Mouse (Mus musculus): ENCODE measurements around the gene Clic1.

- TF ChIP-seq CTCF (IDR thresholded peaks at IDR 0.05; ENCODE audit: borderline replicate concordance, insufficient read depth, low read length) = no peak
- peak; percentile 94 for TF ChIP-seq POLR2A (IDR thresholded peaks at IDR 0.05; ENCODE audit: low read depth, low read length)
Measured at GRCm38 (mm10) chr17:35050126-35050750, 472 bp downstream of the Clic1 start.
